Mouse (Mus musculus) ovary, postnatal 36 days (tissue): Measurements from ENCODE around the gene Golph3.

Experiments used
- DNase-seq: peaks from one replicate; pipeline ENCODE4 v3.0.0; 2022; ENCODE audit warnings: low spot score, mixed read lengths

The Golph3 gene

GRCm38 (mm10) chr15:12318451-12318850 lies 2.8 kb upstream of the Golph3 start:
- DNase-seq = no peak

- no peak for DNase-seq
Observed at GRCm38 (mm10) chr15:12319889-12320288, 1.4 kb upstream of the Golph3 start.

GRCm38 (mm10) chr15:12320441-12321090 lies 684 bp upstream of the Golph3 start:
- DNase-seq = no peak

- DNase-seq = peak; percentile 61
Observed at GRCm38 (mm10) chr15:12321788-12322621, 755 bp downstream of the Golph3 start, which contains the start of gene 1810049J17Rik. TSS of gene 1810049J17Rik (minus strand) at chr15:12321899.

GRCm38 (mm10) chr15:12322676-12323402 lies 1.6 kb downstream of the Golph3 start:
- no peak for DNase-seq

GRCm38 (mm10) chr15:12324326-12324725 lies 3.1 kb downstream of the Golph3 start:
- no peak for DNase-seq

GRCm38 (mm10) chr15:12330389-12330788 lies 9.1 kb downstream of the Golph3 start:
- no peak for DNase-seq

GRCm38 (mm10) chr15:12330892-12331291 lies 9.6 kb downstream of the Golph3 start:
- DNase-seq = no peak

- DNase-seq = no peak
Observed at GRCm38 (mm10) chr15:12331300-12331699, 10.1 kb downstream of the Golph3 start.

GRCm38 (mm10) chr15:12334381-12334780 lies 13.1 kb downstream of the Golph3 start:
- no peak for DNase-seq

- DNase-seq = no peak
Observed at GRCm38 (mm10) chr15:12337030-12337778, 16.0 kb downstream of the Golph3 start.

- DNase-seq = no peak
Observed at GRCm38 (mm10) chr15:12337779-12338137, 16.5 kb downstream of the Golph3 start.

GRCm38 (mm10) chr15:12340536-12341400 lies 19.5 kb downstream of the Golph3 start:
- no peak for DNase-seq

- DNase-seq = no peak
Observed at GRCm38 (mm10) chr15:12341401-12341758, 20.1 kb downstream of the Golph3 start.

GRCm38 (mm10) chr15:12346916-12347315 lies 25.7 kb downstream of the Golph3 start:
- DNase-seq = no peak

GRCm38 (mm10) chr15:12348950-12349349 lies 27.7 kb downstream of the Golph3 start:
- no peak for DNase-seq

GRCm38 (mm10) chr15:12349840-12350239 lies 28.6 kb downstream of the Golph3 start:
- DNase-seq = no peak

GRCm38 (mm10) chr15:12351470-12351869 lies 30.2 kb downstream of the Golph3 start:
- DNase-seq = no peak

GRCm38 (mm10) chr15:12354281-12354810 lies 33.1 kb downstream of the Golph3 start:
- no peak for DNase-seq

GRCm38 (mm10) chr15:12355261-12355660 lies 34.0 kb downstream of the Golph3 start:
- DNase-seq = no peak

- no peak for DNase-seq
Observed at GRCm38 (mm10) chr15:12355907-12356306, 34.7 kb downstream of the Golph3 start.
